Mouse (Mus musculus) right cerebral cortex, postnatal 10 days (tissue): Measurements from ENCODE around the gene Gcnt3.
A peak's percentile ranks its signal among the peaks of the same experiment; 100 is the strongest.
"Not testable (repeated sequence)": the region's sequence is repeated elsewhere in the genome, so short reads cannot be mapped to it uniquely, and the experiment has no call there.

Experiments
- DNase-seq, 2 experiments: peaks; one replicate each; pipeline ENCODE4 v3.0.0; 2021; ENCODE audit warnings: low spot score in 2 of 2

Gene Gcnt3

DNA sequence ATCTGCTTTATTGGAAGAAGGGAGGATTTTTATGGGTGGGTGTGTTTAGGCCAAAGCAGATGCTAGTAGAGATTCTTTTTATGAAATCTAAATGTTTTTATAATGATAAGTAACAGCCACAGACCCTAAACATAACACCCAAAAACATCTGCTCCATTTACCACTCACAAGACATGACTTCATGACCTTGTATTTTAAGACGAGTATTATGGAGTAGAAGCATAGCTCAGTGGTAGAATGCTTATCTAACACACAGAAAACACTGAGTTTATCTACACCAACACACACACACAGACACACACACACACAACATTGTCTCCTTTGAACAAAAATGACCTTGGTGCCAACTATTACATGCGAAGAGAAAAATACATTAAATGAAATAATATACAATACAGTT, 7.0 kb upstream of the Gcnt3 start:
- DNase-seq: no peak

DNA sequence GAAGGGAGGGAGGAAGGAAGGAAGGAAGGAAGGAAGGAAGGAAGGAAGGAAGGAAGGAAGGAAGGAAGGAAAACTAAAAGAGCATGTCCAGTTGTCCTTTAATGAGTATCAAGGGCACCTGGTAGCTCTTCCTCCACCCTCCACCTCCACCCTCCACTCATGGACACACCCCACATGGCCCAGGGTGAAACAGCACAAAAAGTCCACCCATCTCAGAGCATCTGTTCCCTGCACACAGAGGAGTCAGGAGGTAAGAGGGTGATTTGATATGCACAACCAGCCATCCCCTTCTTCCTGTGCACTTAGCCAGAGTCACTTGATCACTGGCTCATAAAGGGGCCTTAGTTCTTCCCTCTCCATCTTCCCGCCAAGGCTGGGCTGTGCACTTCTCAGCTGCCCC, 5.0 kb upstream of the Gcnt3 start:
- no peak for DNase-seq

DNA sequence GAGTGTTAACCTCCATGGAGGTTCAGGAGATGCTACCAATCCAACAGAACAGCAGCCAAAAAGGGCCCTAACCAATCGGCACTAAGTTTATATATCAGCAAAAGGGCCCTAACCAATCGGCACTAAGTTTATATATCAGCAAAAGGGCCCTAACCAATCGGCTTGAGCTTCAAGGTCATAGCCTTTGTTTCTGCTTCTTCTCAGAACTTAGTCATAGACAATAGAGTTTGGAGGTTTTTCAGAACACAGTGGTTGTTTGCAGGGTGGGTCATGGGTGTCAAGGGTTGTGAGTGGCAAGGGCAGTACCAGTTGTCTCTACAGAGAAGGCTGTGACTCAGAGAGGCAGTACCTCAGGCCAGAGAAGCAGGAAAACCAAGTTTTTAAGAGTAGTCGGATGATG, 4.2 kb upstream of the Gcnt3 start:
- DNase-seq: no peak

DNA sequence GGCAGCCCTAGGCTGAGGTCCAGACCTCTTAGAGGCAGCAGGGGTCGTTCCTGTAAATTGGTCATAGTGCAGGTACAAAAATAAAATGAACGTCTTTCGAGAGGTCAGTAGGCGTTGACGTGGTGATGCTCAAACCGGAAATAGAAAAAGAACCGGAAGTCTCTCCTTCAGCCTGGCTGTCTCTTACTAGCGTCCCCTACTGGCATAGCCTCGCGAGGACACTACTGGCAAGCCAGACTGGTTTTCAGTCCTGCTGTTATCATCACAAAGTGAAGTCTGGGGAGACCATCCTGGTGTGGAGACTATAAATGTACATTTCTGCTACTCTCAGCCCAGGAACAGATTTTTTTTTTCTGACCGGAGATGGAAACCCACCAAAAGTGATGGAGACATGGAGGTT, 2.7 kb upstream of the Gcnt3 start:
- no peak for DNase-seq

DNA sequence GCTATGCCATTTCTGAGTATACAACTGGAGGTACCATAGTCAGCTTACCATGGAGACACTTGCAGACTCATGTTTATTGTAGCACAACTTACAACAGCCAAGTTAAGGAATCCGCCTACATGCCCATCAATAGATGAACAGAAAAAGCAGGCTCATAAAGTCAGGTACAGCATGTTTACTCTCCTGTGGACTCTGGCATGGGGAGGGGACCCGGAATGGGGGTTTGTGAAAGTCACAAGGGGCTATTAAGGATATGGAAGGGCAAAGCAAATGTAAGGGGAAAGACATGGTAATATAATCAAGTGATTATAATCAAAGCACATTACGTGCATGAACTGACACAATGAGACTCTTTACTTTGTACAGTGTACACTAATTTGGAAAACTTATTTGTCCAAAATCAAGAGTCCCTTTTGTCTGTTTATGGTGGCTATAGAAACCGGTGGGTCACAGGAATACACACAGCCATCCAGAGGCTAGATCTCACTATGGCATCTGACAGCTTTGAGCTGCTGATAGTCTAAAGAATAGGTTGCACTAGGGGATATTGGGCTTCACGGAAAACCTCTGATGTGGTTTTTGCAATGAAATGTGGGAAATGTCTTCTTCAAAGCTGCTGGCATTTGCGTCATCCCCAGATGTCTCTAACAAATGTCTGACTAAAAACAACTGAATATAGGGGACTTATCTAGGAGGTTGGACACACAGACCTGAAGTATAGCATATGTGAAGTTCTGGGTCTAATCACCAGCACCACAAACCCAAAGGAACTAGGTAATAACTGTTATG, 1.9 kb upstream of the Gcnt3 start:
- DNase-seq: no peak

DNA sequence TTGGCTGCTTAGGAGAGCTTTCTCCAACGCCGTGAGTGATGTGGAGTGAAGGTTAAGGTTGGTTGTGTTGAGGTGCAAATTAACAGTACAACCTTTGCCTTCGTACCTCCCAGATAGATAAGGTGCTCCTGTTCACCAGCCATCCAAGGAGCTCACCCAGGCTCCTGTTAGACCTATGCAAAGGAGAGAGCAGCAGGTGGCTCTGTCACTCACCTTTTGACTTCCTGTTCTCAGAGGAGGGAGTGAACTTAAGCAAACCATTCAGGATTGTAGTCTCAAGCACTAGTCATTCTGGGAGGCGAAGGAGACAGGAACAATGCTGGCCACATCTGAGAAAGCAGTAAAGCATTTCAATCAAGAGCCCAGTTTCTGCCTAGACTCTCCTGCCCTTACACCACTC, 1.2 kb downstream of the Gcnt3 start:
- no peak for DNase-seq

DNA sequence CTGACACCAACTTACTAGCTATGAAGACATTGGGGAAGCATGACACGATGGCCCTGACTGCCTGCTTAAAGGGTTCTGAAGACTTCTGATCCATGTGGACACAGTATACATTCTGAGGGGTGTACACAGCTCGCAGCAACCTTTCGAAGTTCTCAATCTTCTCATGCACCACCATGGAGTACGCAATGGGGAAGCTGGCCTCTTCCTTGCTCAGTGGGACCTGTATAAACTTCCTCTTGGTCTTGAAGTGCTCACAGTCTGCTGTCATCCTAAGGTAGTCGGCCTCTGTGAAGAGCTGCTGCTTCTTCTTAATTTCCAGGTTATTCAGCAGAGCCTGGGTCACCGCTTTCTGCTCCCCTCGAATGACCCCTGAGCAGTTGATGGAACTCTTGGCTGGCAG, 3.2 kb downstream of the Gcnt3 start:
- no peak for DNase-seq

DNA sequence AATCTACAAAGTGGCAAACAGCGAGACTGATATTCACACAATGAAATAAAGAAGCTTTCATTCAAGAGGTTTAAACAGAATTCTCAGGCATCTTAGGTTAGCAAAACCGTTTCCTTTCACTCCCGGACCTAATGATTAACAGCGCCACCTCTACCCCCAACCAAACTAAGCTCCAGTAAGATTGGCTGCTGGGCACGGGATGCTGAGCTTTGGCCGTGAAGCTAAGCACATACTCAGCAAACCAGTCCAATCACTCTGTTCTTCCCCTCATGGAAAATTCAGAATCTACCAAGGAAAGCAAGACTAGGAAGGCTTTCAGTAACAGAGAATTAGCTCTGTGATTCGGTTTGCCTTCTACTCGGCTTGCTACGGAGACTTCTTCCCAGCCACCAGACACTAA, 4.8 kb downstream of the Gcnt3 start:
- no peak for DNase-seq

DNA sequence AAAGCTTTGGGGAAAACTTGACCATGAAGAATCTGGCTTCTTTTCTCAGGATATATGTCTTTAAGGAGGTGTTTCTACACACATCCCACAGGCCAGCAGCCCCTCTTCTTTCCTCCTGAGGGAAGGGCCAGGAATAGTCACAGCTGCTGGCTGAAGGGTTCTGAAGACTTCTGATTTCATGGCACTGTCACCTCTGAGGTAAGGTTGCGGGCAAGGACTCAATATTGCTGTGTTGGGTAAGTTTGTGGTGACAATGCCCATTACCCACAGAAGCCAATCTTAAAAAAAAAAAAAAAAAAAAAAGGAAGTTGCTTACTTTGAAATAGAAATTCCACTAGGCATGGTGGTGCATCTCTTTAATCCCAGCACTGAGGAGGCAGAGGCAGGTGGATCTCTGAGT, 5.7 kb downstream of the Gcnt3 start:
- DNase-seq: no peak

DNA sequence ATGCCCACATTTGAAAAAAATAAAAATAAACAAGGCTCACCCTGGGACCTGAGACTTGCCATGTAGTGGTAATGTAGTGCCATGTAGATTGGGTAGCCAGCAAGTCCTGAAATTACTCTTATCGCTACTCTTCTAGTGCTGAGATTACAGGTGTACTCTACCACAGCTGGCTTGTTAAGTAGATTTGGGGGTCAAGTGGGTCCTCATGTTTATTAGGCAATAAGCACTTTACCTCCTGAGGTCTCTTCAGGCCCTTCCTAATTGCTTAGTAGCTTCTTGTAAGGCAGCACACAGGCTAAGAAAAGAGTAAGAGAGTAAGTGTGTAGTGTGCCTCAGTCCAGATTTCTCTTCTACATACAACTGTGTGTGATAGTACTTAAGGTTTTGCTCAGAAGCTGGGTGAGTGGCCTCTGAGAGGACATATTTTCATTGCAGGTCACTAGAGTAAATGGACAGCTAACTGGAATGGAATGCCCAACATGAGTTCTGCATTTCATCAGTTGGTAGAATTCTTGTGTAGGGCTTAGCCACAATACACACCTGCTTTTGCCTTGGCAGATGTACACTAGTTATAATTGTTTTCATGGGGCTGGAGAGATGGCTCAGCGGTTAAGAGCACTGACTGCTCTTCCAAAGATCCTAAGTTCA, 12.4 kb downstream of the Gcnt3 start:
- no peak for DNase-seq

DNA sequence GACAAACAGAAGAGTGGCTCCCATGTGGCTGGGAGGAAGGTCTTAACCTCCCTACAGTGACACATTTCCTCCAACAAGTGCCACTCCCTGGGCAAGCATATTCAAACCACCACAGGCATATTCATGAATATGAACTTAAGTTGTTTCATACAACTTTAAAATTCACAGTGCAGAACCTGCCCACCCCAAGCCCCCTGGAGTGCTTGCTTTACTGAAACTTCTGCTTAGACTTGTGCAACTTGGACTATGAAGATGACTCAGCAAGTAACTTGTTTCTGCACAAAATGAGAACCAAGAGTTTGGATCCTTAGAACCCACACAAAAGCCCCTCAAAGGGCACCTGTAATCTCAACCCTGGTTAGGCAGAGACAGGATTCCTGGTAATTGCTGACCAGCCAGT, 13.2 kb downstream of the Gcnt3 start:
- DNase-seq: no peak

DNA sequence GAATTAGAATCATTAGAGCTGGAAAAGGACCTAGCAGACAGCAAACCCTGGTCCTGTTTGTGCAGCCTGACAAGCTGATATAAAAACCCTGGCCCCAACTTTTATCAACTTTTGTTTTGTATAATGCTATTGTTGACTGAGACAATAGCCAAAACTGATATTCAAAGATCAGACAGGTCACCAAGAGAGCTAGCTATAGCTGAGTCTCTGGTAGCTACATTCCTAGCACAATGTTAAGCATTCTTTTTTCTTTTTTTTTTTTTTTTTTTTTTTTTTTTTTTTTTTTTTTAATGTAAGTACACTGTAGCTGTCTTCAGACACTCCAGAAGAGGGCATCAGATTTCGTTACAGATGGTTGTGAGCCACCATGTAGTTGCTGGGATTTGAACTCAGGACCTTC, 14.3 kb downstream of the Gcnt3 start:
- DNase-seq: not testable (repeated sequence)

DNA sequence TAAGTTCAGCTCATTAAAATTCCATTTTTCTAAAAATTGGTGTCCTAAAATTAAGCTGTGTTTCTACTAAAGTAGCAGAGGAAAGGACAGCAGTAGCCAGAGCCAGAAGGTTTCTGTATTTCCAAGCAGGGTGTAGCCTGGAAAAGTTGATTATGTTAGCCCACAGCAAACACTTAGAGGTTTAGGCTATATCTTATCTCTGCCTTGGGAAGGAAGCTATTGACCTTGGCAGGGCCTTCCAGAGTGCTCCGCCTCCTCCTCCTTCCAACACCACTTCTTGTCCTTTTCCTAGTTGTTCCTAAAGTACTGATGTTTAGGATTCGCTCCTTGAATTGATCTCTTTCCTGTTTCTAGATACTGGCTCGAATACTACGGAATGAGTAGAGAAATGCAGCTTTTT, 15.8 kb downstream of the Gcnt3 start:
- no peak for DNase-seq

DNA sequence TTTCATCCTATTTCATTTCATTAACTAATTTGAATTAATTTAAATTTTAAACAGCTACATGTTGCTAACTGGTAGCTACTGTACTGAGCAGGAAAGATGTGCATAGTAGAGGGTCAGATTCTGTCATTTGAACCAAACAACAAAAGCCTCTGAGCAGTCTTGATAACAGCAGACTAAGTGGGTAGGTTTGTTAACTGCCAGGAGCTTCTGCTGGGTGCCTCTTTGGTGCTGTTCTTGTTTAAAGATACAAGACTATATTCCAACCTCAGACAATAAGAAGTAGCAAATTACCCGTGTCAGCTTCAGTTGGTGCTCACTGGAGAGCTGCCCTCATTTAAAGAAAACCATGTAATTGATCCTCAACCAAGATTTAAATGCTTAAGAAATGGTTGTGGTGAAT, 16.3 kb downstream of the Gcnt3 start:
- no peak for DNase-seq

DNA sequence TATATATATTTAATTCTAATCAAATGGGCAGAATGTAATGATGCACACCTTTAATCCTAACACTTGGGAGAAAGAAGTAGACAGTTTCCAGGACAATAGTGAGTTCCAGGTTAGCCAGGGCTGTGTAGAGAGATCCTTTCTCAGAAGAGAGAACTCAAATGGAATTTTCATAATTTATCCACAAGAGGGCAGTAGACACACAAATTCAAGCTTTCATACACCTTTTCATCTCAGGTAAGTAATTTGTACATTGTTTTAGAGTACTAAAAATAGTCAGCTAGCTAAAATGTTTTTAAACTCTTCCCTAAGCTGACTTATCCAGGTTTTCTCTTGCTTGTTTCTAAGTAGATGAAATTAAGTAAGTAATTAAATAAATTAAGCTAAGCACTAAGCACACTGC, 19.0 kb downstream of the Gcnt3 start:
- DNase-seq: no peak

DNA sequence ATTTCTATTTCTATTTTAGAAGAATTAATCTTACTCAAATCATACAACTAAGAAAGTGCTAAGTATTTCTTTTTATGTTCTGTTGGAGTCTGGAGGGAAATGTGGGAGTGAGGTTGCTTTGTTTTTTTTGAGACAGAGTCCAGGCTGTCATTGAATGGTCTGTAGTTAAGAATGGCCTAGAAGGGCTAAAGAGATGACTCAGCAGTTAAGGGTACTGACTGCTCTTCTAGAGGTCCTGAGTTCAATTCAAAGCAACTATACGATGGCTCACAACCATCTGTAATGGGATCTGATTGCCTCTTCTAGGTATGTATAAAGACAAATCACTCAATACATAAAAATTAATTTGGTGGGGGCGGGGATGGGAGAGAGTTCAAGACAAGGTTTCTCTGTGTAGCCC, 22.3 kb downstream of the Gcnt3 start:
- no peak for DNase-seq

DNA sequence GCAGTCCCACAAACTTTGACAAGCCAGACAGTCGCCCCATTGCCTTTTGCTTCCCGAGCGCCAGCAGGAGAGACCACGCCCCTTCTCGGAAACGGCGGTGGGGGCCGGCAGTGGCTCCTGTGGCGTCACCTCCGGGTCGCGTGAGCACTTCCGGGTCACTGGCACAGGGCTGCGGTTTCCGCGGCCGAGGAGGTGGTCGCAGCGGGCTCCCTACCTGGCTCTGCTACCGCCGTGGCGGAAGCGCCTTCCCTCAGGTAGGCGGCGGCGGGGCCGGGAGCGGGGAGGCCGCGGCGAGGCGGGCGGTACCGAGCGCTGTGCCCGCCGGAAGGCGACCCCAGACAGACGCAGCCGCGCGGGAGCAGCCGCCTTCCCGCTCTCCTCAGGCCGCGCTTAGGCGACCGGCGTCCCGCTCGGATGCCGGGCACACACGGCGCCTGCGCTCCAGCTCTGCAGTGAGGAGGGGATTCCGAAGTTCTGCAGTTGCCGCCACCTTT, 25.4 kb downstream of the Gcnt3 start, which contains the start of gene Gtf2a2:
Gene Gtf2a2 (plus strand): TSS at position 143 of the 494 bp plus-strand sequence.
- DNase-seq: peak; percentile 95 to 97

DNA sequence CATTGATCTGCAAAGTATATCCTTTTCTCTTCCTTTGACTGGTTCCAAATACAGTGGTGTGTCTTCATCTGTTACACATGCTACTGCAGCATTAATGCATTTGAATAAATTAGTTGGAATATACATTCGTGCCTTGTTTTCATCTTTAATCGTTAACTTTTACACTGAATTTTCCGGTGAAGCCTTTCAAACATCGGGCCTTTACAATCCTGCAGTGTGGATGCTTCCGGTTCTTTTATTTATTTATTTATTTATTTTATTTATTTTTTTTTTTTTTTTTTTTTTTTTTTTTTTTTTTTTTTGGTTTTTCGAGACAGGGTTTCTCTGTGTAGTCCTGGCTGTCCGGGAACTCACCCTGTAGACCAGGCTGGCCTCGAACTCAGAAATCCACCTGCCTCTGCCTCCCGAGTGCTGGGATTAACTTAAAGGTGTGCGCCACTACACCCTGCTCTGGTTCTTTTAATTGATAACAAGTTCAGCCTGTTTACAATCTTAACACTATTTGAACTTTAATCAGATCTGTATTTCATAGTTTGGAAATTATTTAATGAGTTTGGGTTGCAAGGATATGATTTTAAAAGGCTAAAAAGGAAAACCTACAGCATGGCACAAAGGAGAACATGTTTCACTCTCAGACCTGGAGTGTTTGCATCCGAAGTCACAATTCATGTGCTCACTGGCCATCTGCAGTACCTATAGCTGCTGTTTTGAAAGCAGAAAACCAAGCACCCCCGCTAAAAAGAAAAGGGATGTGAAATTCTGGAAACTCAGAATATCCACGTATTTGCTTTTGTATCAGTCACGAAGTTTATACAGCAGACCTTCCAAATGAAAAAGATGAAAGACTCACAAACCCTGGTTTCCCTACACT, 26.1 kb downstream of the Gcnt3 start:
- no peak for DNase-seq

DNA sequence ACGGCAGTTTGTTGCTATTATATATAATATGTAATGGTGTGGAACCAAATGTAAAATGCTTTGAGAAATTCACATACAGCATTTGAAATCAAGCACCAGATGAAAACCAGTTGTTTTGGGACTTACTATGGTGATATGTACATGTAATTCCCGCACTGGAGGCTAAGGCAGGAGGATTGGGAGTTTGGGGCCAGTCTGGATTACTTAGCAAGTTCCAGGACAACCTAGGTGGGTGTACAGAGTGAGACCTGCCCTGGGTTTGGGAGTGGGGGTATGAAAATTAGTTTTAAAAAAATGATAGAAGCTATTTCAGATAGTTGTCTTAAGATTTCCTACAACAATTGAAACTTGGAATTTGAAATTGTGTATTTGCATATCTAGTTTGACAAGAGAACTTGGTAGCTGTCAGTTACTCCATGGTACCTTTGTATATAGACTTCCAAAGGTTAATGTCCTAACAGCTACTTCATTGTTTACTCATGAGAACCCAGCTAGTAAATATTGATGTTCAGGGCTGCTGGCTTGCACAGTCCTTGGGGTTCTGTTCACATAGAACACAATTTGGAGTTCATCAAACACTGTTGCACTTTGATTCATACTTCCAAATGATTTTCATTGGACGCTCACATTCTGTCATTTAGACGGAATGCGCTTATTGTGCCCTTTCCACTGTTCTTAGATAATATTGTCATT, 27.0 kb downstream of the Gcnt3 start:
- DNase-seq: no peak

DNA sequence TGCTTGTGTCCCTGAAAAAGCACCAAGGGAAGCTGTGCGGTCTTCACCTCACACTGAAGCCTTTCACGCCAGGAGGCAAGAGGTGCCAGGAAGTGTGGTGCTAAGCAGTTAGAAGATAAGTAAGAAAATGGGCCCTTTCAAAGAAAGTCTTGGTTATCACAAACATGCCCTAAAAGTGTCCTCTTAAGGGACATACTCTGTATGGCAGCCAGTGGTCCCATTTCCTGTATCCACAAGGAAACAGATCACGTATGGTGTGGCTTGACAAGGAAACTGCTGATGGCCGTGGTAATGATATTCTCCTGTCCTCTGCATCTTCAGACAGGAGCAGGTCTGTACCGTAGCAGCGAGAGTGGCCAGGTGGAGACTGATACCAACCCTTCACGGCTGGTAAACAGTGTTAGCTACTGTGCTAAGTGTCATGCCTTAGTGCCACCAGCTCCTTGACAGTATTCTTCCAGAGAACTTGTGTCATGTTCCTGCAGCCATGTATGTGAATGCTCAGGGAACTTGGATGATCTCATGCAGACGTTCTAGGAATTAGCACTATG, 28.1 kb downstream of the Gcnt3 start:
- DNase-seq: no peak

DNA sequence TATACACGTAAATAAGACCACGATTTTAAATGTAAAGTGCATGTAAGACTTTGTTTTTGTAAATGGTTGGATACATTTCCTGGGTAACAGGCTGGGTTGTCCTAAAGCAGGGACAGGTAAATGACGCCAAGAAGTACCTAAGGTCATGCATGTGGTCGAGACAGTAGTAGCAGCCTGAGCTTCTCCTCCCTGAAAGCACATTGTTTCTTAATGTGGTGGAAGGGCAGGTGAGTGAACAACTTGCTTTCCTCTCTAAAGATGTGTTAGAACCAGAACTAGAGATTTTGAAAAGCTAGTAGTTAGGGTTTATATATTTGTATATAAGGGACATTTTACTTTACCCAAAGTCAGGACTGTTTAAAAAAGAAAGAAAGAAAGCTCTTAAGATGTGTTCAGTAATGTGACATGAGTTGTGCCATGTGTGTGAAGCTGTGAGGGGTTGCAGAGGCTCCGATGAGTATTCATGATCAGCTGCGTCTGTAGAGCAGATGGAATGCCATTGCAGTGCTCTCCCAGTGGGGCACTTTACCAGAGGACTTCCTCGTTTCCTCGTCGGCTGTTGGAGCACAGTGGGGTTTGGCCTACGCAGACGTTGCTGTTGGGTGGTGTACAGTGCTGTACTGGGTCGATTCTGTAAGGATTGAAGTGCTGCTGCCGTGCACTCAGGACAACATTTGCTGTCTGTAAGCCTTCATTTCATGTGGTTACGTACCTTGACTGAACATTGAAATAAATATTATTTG, 30.2 kb downstream of the Gcnt3 start:
- DNase-seq: peak in 1 of 2 experiments; percentile 38
